Mouse (Mus musculus): Measurements from ENCODE around the gene Wdr53. TPM values are rescaled to one million over a fixed set of nuclear protein-coding genes. Genes with fewer than 3 reads are reported as not detected.
"Not testable (repeated sequence)": the region's sequence is repeated elsewhere in the genome, so short reads cannot be mapped to it uniquely, and the experiment has no call there.

The Wdr53 gene
- total RNA-seq (2021): 1 to 10 TPM; 8.0 to 8.5 TPM

GRCm38 (mm10) chr16:32246952-32247370 lies at the start of gene Wdr53, which contains the start of gene Fbxo45:
Gene Wdr53, plus strand, starts transcription at chr16:32247227.
Gene Fbxo45, minus strand, starts transcription at chr16:32247158.
- DNase-seq: peak; percentile 96

GRCm38 (mm10) chr16:32200256-32201003 lies 46.6 kb upstream of the Wdr53 start:
- peak; percentile 38 for DNase-seq

GRCm38 (mm10) chr16:32201004-32201325 lies 46.1 kb upstream of the Wdr53 start:
- no peak for DNase-seq

GRCm38 (mm10) chr16:32202681-32203080 lies 44.3 kb upstream of the Wdr53 start:
- peak; percentile 71 for DNase-seq

GRCm38 (mm10) chr16:32204902-32205301 lies 42.1 kb upstream of the Wdr53 start:
- peak; percentile 60 for DNase-seq

GRCm38 (mm10) chr16:32214156-32214555 lies 32.9 kb upstream of the Wdr53 start:
- DNase-seq: no peak

GRCm38 (mm10) chr16:32214804-32215576 lies 32.0 kb upstream of the Wdr53 start:
- no peak for DNase-seq

- DNase-seq: no peak
Observed at GRCm38 (mm10) chr16:32221803-32222202, 25.2 kb upstream of the Wdr53 start.

- no peak for DNase-seq
Observed at GRCm38 (mm10) chr16:32222399-32222798, 24.6 kb upstream of the Wdr53 start.

GRCm38 (mm10) chr16:32232050-32232449 lies 15.0 kb upstream of the Wdr53 start:
- DNase-seq: peak; percentile 31

GRCm38 (mm10) chr16:32237930-32238680 lies 8.9 kb upstream of the Wdr53 start:
- DNase-seq: peak; percentile 33

- no peak for DNase-seq
Observed at GRCm38 (mm10) chr16:32239428-32240312, 7.4 kb upstream of the Wdr53 start.

- no peak for DNase-seq
Observed at GRCm38 (mm10) chr16:32243901-32244300, 3.1 kb upstream of the Wdr53 start.

GRCm38 (mm10) chr16:32246351-32246791 lies 656 bp upstream of the Wdr53 start:
- DNase-seq: peak; percentile 60

GRCm38 (mm10) chr16:32264225-32264624 lies 17.2 kb downstream of the Wdr53 start:
- not testable (repeated sequence) for DNase-seq

- peak; percentile 43 for DNase-seq
Observed at GRCm38 (mm10) chr16:32271291-32271690, 24.3 kb downstream of the Wdr53 start, which contains the start of gene Smco1. Gene Smco1, plus strand, starts transcription at chr16:32271468.

GRCm38 (mm10) chr16:32273338-32273737 lies 26.3 kb downstream of the Wdr53 start:
- DNase-seq: no peak

GRCm38 (mm10) chr16:32275041-32275440 lies 28.0 kb downstream of the Wdr53 start:
- no peak for DNase-seq

- DNase-seq: no peak
Observed at GRCm38 (mm10) chr16:32275830-32276229, 28.8 kb downstream of the Wdr53 start.

- DNase-seq: peak; percentile 92
Observed at GRCm38 (mm10) chr16:32277308-32278256, 30.6 kb downstream of the Wdr53 start, which contains the start of gene Rnf168. Gene Rnf168, plus strand, starts transcription at chr16:32277459.

Measured in heart, postnatal 4 days (tissue).